Mouse (Mus musculus): ENCODE measurements around the gene Dpf1. TPM values are rescaled to one million over a fixed set of nuclear protein-coding genes. Genes with fewer than 3 reads are reported as not detected.

The Dpf1 gene
- polyA plus RNA-seq, 1 experiment from 2014 or later: 0.72 TPM

DNA sequence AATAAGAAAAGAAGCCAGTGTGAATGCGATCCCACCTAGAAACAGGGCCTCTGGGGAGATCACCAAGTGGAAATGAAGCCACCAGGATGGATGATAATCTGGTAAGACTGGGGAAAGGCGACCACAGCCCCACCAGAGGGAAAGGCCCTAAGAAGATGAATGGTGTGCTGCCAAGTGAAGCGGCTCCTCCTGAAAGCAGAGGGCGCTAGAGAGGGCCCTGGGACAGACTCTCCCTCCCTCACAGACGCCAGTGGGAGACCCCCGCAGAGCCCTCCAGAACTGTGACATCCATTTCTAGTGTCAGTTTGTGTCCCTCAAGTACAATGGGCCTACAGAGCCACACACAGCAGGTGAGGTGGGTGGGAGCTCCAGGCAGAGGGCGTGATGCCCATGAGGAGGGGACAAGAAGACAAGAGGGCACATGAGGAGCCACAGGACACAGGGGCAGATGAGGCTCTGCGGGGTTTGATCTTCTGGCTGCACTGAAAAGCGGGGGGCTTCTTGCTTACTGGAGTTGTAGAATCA lies 33.1 kb downstream of the Dpf1 start:
- H3K27ac ChIP-seq: no peak overlapping the region
- H3K4me3 ChIP-seq (replicated peaks; ENCODE audit: low read depth, low read length): no peak overlapping the region
- H3K4me1 ChIP-seq (replicated peaks; ENCODE audit: insufficient read depth, low read length): no peaks in the 10 kb centered on the region; the same call in 1 of the 2 replicates
- no peaks in the 10 kb centered on the region; the same call in 1 of the 2 replicates for H3K27me3 ChIP-seq (ENCODE audit: insufficient read depth, low read length)
- H3K9me3 ChIP-seq (replicated peaks; ENCODE audit: low read length): no peaks in the 10 kb centered on the region
- peaks cover 5% of the 10 kb centered on the region; the same call in 1 of the 2 replicates for H3K36me3 ChIP-seq (ENCODE audit: insufficient read depth, low read length)
- 79% methylated on average over 9 of the region's 9 CpGs for WGBS
- TF ChIP-seq CTCF (IDR thresholded peaks at IDR 0.05; ENCODE audit: low read depth): peak; percentile 30; the same call in 1 of the 2 replicates
- ATAC-seq (replicated peaks; ENCODE audit: low FRiP score, low read depth) (no peak), DNase-seq (ENCODE audit: low spot score) (no peak)
- no peak overlapping the region for H3K9ac ChIP-seq (ENCODE audit: low read depth, low read length)
- no peak overlapping the region for H3K4me2 ChIP-seq (ENCODE audit: low read length)

- no peaks in the 10 kb centered on the region; the same call in 1 of the 2 replicates for H3K4me1 ChIP-seq (replicated peaks; ENCODE audit: insufficient read depth, low read length)
- TF ChIP-seq CTCF (IDR thresholded peaks at IDR 0.05; ENCODE audit: low read depth): no peak
- no peaks in the 10 kb centered on the region; the same call in 1 of the 2 replicates for H3K27me3 ChIP-seq (ENCODE audit: insufficient read depth, low read length)
- H3K4me3 ChIP-seq (replicated peaks; ENCODE audit: low read depth, low read length): no peak overlapping the region
- H3K36me3 ChIP-seq (ENCODE audit: insufficient read depth, low read length): peaks cover 5% of the 10 kb centered on the region; the same call in 1 of the 2 replicates
- no peaks in the 10 kb centered on the region for H3K9me3 ChIP-seq (replicated peaks; ENCODE audit: low read length)
- no peak overlapping the region for H3K27ac ChIP-seq
- no peak overlapping the region for H3K4me2 ChIP-seq (ENCODE audit: low read length)
- H3K9ac ChIP-seq (ENCODE audit: low read depth, low read length): no peak overlapping the region
- ATAC-seq (replicated peaks; ENCODE audit: low FRiP score, low read depth) (no peak), DNase-seq (ENCODE audit: low spot score) (no peak)
- 84% methylated on average over 2 of the region's 2 CpGs for WGBS
Measured at GRCm38 (mm10) chr7:29337766-29338165, 34.0 kb downstream of the Dpf1 start.

- Histone ChIP-seq H3K4me2 (ENCODE audit: low read length) (no peak overlapping the region), H3K36me3 (ENCODE audit: insufficient read depth, low read length) (peaks cover 5% of the 10 kb centered on the region; the same call in 1 of the 2 replicates), H3K9me3 (replicated peaks; ENCODE audit: low read length) (no peaks in the 10 kb centered on the region), H3K27ac (no peak overlapping the region), H3K4me1 (replicated peaks; ENCODE audit: insufficient read depth, low read length) (no peaks in the 10 kb centered on the region; the same call in 1 of the 2 replicates), H3K27me3 (ENCODE audit: insufficient read depth, low read length) (no peaks in the 10 kb centered on the region; the same call in 1 of the 2 replicates), H3K9ac (ENCODE audit: low read depth, low read length) (no peak overlapping the region), H3K4me3 (replicated peaks; ENCODE audit: low read depth, low read length) (no peak overlapping the region)
- whole genome bisulfite sequencing: 61% methylated on average over 9 of the region's 9 CpGs
- TF ChIP-seq CTCF (IDR thresholded peaks at IDR 0.05; ENCODE audit: low read depth): no peak
- no peak for ATAC-seq (replicated peaks; ENCODE audit: low FRiP score, low read depth)
- no peak for DNase-seq (ENCODE audit: low spot score)
Measured at GRCm38 (mm10) chr7:29338351-29338919, 34.7 kb downstream of the Dpf1 start.

GRCm38 (mm10) chr7:29338984-29339679 lies 35.4 kb downstream of the Dpf1 start:
- Histone ChIP-seq H3K27ac (no peak overlapping the region), H3K4me3 (replicated peaks; ENCODE audit: low read depth, low read length) (no peak overlapping the region), H3K27me3 (ENCODE audit: insufficient read depth, low read length) (no peaks in the 10 kb centered on the region; the same call in 1 of the 2 replicates), H3K9me3 (replicated peaks; ENCODE audit: low read length) (no peaks in the 10 kb centered on the region), H3K36me3 (ENCODE audit: insufficient read depth, low read length) (peaks cover 5% of the 10 kb centered on the region; the same call in 1 of the 2 replicates), H3K4me1 (replicated peaks; ENCODE audit: insufficient read depth, low read length) (no peaks in the 10 kb centered on the region; the same call in 1 of the 2 replicates), H3K9ac (ENCODE audit: low read depth, low read length) (no peak overlapping the region), H3K4me2 (ENCODE audit: low read length) (no peak overlapping the region)
- DNase-seq (ENCODE audit: low spot score) (peak; percentile 66), ATAC-seq (replicated peaks; ENCODE audit: low FRiP score, low read depth) (no peak)
- 25% methylated on average over 14 of the region's 14 CpGs for WGBS
- TF ChIP-seq CTCF (IDR thresholded peaks at IDR 0.05; ENCODE audit: low read depth): no peak

GRCm38 (mm10) chr7:29340247-29340646 lies 36.5 kb downstream of the Dpf1 start:
- DNase-seq (ENCODE audit: low spot score) (no peak), ATAC-seq (replicated peaks; ENCODE audit: low FRiP score, low read depth) (no peak)
- Histone ChIP-seq H3K27ac (no peak overlapping the region), H3K4me1 (replicated peaks; ENCODE audit: insufficient read depth, low read length) (no peaks in the 10 kb centered on the region; the same call in 1 of the 2 replicates), H3K4me2 (ENCODE audit: low read length) (no peak overlapping the region), H3K9ac (ENCODE audit: low read depth, low read length) (no peak overlapping the region), H3K4me3 (replicated peaks; ENCODE audit: low read depth, low read length) (no peak overlapping the region), H3K36me3 (ENCODE audit: insufficient read depth, low read length) (peaks cover 5% of the 10 kb centered on the region; the same call in 1 of the 2 replicates), H3K9me3 (replicated peaks; ENCODE audit: low read length) (no peaks in the 10 kb centered on the region), H3K27me3 (ENCODE audit: insufficient read depth, low read length) (no peaks in the 10 kb centered on the region; the same call in 1 of the 2 replicates)
- 71% methylated on average over 9 of the region's 9 CpGs for WGBS
- TF ChIP-seq CTCF (IDR thresholded peaks at IDR 0.05; ENCODE audit: low read depth): no peak

GRCm38 (mm10) chr7:29340838-29341237 lies 37.1 kb downstream of the Dpf1 start:
- TF ChIP-seq CTCF (IDR thresholded peaks at IDR 0.05; ENCODE audit: low read depth): no peak

More at GRCm38 (mm10) chr7:29340838-29341237, 37.1 kb downstream of the Dpf1 start:
- Histone ChIP-seq H3K4me2 (ENCODE audit: low read length) (no peak overlapping the region), H3K27me3 (ENCODE audit: insufficient read depth, low read length) (no peaks in the 10 kb centered on the region; the same call in 1 of the 2 replicates), H3K4me1 (replicated peaks; ENCODE audit: insufficient read depth, low read length) (no peaks in the 10 kb centered on the region; the same call in 1 of the 2 replicates), H3K9me3 (replicated peaks; ENCODE audit: low read length) (no peaks in the 10 kb centered on the region), H3K4me3 (replicated peaks; ENCODE audit: low read depth, low read length) (no peak overlapping the region), H3K9ac (ENCODE audit: low read depth, low read length) (no peak overlapping the region), H3K36me3 (ENCODE audit: insufficient read depth, low read length) (peaks cover 5% of the 10 kb centered on the region; the same call in 1 of the 2 replicates), H3K27ac (no peak overlapping the region)
- WGBS: 91% methylated on average over 8 of the region's 8 CpGs
- DNase-seq (ENCODE audit: low spot score) (no peak), ATAC-seq (replicated peaks; ENCODE audit: low FRiP score, low read depth) (no peak)
